Mouse (Mus musculus) thymus, adult 2 months (tissue): Measurements from ENCODE around the gene Ptpa. TPM values are rescaled to one million over a fixed set of nuclear protein-coding genes. Genes with fewer than 3 reads are reported as not detected.

Experiments
- DNase-seq: peaks from one replicate; pipeline ENCODE4 v3.0.0; 2021
- H3K27ac ChIP-seq: fragments of 200-500 bp; 2 replicates; pipeline ENCODE4 v1.5.1; 2012; ENCODE audit warnings: low read length, control low read depth; ENCODE audit not compliant: control insufficient read depth, insufficient read depth
- H3K27me3 ChIP-seq: fragments of 200-500 bp; 2 replicates; pipeline ENCODE4 v1.6.1; 2012; ENCODE audit warnings: mild to moderate bottlenecking, low read length, moderate library complexity, mixed read lengths; ENCODE audit not compliant: control insufficient read depth, insufficient read depth
- H3K36me3 ChIP-seq: fragments of 200-500 bp; 2 replicates; pipeline ENCODE4 v1.6.1; 2012; ENCODE audit warnings: mild to moderate bottlenecking, low read length, moderate library complexity; ENCODE audit not compliant: control insufficient read depth, insufficient read depth
- H3K4me1 ChIP-seq: fragments of 200-500 bp; replicated peaks from 2 replicates; pipeline ENCODE4 v1.6.1; 2012; ENCODE audit warnings: low read length; ENCODE audit not compliant: control insufficient read depth, insufficient read depth
- H3K4me3 ChIP-seq: fragments of 200-500 bp; 2 replicates; pipeline ENCODE4 v1.5.1; 2012; ENCODE audit warnings: mild to moderate bottlenecking, low read length, control low read depth, moderate library complexity; ENCODE audit not compliant: control insufficient read depth, insufficient read depth
- CTCF ChIP-seq: fragments of 200-500 bp; IDR thresholded peaks from 2 replicates; pipeline ENCODE4 v1.5.1; 2012; ENCODE audit warnings: mild to moderate bottlenecking, control low read depth, low read length, moderate library complexity, borderline replicate concordance; ENCODE audit not compliant: control insufficient read depth, poor library complexity, insufficient read depth; ENCODE audit errors: extremely low read depth
- POLR2A ChIP-seq: fragments of 200-500 bp; IDR thresholded peaks from 2 replicates; pipeline ENCODE4 v1.6.1; 2012; ENCODE audit warnings: mild to moderate bottlenecking, low read length, control low read depth, moderate library complexity; ENCODE audit not compliant: control insufficient read depth, poor library complexity, insufficient read depth; ENCODE audit errors: extremely low read depth
- WGBS: fragments of 180-500 bp; shearing (Covaris S2); methylation state at CpG from one replicate; pipeline ENCODE4 v1.1.7; 2018; 5-methylcytosine and 5-hydroxymethylcytosine counted together
- polyA plus RNA-seq: library from polyadenylated mRNA; depleted of rRNA; stranded (reverse); fragments of >200 nt; gene quantifications from 2 replicates; pipeline ENCODE4 v1.2.3, GENCODE M21; 2012

Gene Ptpa
- polyA plus RNA-seq, 1 experiment = 180 TPM

DNA sequence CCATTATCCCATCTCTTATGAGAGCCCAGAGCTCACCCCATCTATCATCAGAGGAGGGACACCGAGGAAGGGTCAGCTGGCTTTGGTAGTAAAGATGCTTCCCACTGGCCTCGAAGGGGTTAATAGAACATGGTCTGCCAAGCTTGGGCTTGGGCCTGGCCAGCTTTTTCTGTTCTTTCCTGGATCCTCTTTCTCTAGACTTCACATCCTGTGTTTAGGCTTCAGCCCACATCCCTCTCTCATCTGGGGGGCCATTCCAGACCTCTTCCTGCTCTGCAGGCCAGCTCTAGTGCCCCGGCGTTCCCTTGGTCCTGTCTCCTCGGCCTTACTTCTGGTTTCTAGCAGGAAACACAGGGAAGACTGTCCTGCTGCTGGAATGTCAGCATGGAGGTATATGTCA is 28.2 kb downstream of the Ptpa start:
- Histone ChIP-seq H3K4me3 (no peak overlapping the region), H3K27me3 (no peaks in the 10 kb centered on the region), H3K36me3 (peaks cover 10% of the 10 kb centered on the region), H3K27ac (no peak overlapping the region), H3K4me1 (peaks cover 18% of the 10 kb centered on the region)
- 88% methylated on average over 5 of the region's 5 CpGs for WGBS
- TF ChIP-seq POLR2A = no peak
- no peak for DNase-seq

DNA sequence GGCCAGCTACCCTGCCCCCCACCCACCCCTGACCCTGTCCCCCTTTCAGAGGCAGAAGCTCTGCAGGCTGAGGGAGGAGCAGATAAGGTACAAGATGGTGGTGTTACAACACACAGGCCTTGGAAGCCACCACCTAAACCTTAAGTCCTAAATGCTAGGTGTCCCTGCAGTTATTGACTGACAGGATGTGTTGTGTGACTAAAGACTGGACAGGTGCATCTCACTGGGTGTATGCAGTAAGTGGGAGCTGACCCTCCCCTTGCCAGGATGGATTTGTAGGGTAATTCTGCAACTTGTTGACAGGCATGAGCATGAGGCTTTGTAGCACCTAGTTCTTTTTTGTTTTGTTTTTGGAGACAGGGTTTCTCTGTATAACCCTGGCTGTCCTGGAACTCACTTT is 28.6 kb downstream of the Ptpa start:
- H3K27ac ChIP-seq = no peak overlapping the region

DNA sequence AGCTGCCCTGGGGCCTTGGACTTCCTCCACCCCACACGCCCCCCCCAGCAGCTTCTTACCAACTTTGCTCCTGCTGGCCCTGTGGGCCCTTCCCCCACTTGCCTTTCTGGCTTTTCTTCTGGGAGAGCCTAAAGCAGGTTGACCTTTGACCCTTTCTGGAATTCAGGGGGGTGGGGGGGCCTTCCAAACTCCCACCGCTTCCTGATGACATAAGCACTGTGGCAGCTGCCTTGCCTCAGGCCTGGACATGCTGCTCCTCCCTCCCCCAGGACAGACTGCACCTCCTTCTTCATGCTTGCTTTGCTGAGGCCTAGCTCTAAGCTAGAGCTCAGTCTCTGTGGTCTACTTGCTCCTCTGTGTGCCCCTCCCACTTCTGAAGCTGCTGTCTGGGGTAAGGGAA is 29.5 kb downstream of the Ptpa start:
- H3K4me1 ChIP-seq = peaks cover 18% of the 10 kb centered on the region
- no peak overlapping the region for H3K27ac ChIP-seq
- TF ChIP-seq POLR2A = no peak
- no peak for TF ChIP-seq CTCF
- no peaks in the 10 kb centered on the region for H3K27me3 ChIP-seq
- WGBS = 95% methylated on average over 2 of the region's 2 CpGs
- H3K4me3 ChIP-seq = no peak overlapping the region
- DNase-seq = no peak
- H3K36me3 ChIP-seq = no peaks in the 10 kb centered on the region

More for the DNA sequence above, 28.6 kb downstream of the Ptpa start:
- H3K27me3 ChIP-seq = no peaks in the 10 kb centered on the region
- H3K36me3 ChIP-seq = peaks cover 6% of the 10 kb centered on the region
- H3K4me1 ChIP-seq = peaks cover 18% of the 10 kb centered on the region
- H3K4me3 ChIP-seq = no peak overlapping the region
- TF ChIP-seq POLR2A (no peak), CTCF (no peak)
- no peak for DNase-seq

DNA sequence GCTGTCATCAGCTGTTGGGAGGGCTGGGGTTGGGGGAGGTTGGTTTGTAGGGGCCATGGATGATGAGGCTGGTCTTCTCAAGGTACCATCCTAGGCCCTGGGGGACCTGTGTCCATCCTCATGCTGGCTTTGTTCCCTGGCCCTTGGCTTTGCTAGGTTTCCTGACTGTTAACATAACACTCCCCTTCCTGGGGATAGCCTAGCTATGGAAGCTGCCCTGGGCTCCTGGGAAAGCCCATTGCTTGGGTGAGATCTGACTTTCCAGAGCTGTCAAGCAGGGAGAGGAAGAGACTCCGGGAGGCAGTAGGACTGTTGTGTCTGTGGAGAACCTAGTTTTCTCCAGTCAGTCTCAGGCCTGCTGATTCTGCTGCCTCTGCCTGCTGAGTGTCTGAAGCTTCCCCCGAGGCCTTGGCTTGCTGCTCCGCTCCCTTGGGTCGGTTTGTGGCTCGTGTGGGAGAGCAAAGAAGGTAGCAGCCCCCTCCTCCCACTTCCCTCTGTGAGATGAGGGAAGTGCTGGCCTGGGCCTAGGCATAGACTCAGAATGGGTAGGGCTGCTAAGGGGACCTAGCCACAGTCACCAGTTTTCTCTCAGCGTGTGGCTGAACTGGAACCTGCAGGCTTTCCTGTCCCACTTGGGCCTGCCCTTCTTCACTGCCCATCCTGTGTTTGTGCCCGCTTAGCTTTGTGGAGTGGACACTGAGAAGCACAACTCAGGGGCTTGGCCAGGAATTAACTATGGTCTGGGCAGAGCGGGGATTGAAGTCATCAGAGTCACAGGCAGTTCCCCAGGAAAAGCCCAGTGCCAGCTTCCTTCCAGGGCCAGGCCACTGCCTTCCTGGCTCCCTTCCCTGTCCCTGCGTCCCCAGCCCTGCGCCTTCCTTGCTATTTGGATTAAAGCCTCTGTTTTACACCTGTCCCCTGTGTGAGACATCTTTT is 31.3 kb downstream of the Ptpa start:
- Histone ChIP-seq H3K4me1 (peaks cover 7% of the 10 kb centered on the region), H3K27me3 (no peaks in the 10 kb centered on the region), H3K27ac (no peak overlapping the region), H3K36me3 (no peaks in the 10 kb centered on the region), H3K4me3 (no peak overlapping the region)
- 52% methylated on average over 10 of the region's 10 CpGs for WGBS
- DNase-seq = no peak
- TF ChIP-seq POLR2A = no peak
- no peak for TF ChIP-seq CTCF

DNA sequence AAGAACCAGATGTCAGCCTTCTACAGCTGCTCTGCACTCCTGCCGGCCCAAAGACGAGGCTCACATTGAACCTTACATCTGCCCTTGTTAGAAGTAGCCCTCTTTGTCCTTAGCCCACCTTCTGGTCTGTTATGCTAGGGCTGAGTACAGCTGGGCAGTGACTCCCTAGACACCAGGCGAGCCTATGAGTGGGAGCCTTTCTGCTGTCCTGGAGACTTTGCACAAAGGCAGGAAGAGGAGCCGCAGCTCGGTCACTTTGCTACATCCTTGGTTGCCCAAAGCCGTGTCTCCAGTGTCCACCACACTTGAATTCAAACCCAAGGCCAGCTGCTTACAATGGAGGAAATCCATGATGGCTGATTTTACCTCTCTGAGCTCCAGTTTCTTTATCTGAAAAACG is 32.5 kb downstream of the Ptpa start:
- TF ChIP-seq POLR2A (no peak), CTCF (no peak)
- H3K27me3 ChIP-seq = no peaks in the 10 kb centered on the region
- WGBS = 98% methylated on average over 7 of the region's 7 CpGs
- no peaks in the 10 kb centered on the region for H3K36me3 ChIP-seq
- no peak for DNase-seq
- H3K27ac ChIP-seq = no peak overlapping the region
- H3K4me3 ChIP-seq = no peak overlapping the region
- H3K4me1 ChIP-seq = no peaks in the 10 kb centered on the region

DNA sequence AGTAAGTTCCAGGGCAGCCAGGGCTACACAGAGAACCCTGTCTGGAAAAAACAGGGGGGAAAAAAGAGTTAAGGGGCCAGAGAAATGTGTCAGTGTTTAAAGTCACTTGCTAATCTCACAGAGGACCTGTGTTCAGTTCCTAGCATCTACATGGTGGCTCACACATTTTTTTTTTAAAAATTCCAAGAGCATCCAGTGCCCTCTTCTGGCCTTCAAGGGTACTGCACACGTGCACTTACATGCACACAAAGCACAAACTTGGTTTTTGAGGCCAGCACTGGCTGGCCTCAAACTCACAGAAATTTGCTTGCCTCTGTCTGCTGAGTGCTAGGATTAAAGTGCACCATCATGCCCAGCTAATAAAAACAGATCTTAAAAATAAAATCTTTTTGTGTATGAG is 34.7 kb downstream of the Ptpa start:
- H3K27me3 ChIP-seq = no peaks in the 10 kb centered on the region
- DNase-seq = no peak
- no peak overlapping the region for H3K4me3 ChIP-seq
- TF ChIP-seq POLR2A (no peak), CTCF (no peak)
- H3K4me1 ChIP-seq = no peaks in the 10 kb centered on the region
- WGBS = 96% methylated on average over 1 of the region's 1 CpGs
- H3K27ac ChIP-seq = no peak overlapping the region
- H3K36me3 ChIP-seq = no peaks in the 10 kb centered on the region
